Mouse (Mus musculus): ENCODE data around the gene Kcnh5. TPM values are rescaled to one million over a fixed set of nuclear protein-coding genes. Genes with fewer than 3 reads are reported as not detected.

Gene Kcnh5
- under 0.01 TPM in 1 of 2 replicates, not detected in the other for polyA plus RNA-seq (2012; rRNA removed)

GRCm38 (mm10) chr12:75176691-75177645 is at the start of gene Kcnh5:
TSS of gene Kcnh5 (minus strand) at chr12:75177332.

Other genes with a start within 250 kb of the Kcnh5 start
- gene Rhoj, start 131.0 kb upstream of the Kcnh5 start, polyA plus RNA-seq (2012; rRNA removed), result 2.8 and 3.1 TPM in 2 replicates
- gene Gphb5, start 239.4 kb upstream of the Kcnh5 start, polyA plus RNA-seq (2012; rRNA removed), result not detected in 2 replicates